Mouse (Mus musculus): ENCODE results near the gene Col27a1.
A peak's percentile ranks its signal among the peaks of the same experiment; 100 is the strongest.

Gene Col27a1

GRCm38 (mm10) chr4:63266276-63266675 lies 52.5 kb downstream of the Col27a1 start:
- DNase-seq, result no peak

GRCm38 (mm10) chr4:63267121-63267520 lies 53.3 kb downstream of the Col27a1 start:
- DNase-seq, result no peak

GRCm38 (mm10) chr4:63267586-63267985 lies 53.8 kb downstream of the Col27a1 start:
- no peak for DNase-seq

GRCm38 (mm10) chr4:63268777-63269176 lies 55.0 kb downstream of the Col27a1 start:
- DNase-seq, result no peak

- DNase-seq, result no peak
Measured at GRCm38 (mm10) chr4:63274516-63274915, 60.7 kb downstream of the Col27a1 start.

GRCm38 (mm10) chr4:63275251-63275650 lies 61.4 kb downstream of the Col27a1 start:
- DNase-seq, result peak; percentile 26

GRCm38 (mm10) chr4:63276571-63276970 lies 62.8 kb downstream of the Col27a1 start:
- no peak for DNase-seq

- no peak for DNase-seq
Measured at GRCm38 (mm10) chr4:63278821-63279220, 65.0 kb downstream of the Col27a1 start.

- DNase-seq, result no peak
Measured at GRCm38 (mm10) chr4:63281694-63282093, 67.9 kb downstream of the Col27a1 start.

GRCm38 (mm10) chr4:63283319-63283718 lies 69.5 kb downstream of the Col27a1 start:
- no peak for DNase-seq

GRCm38 (mm10) chr4:63286034-63286433 lies 72.2 kb downstream of the Col27a1 start:
- DNase-seq, result no peak

- no peak for DNase-seq
Measured at GRCm38 (mm10) chr4:63288497-63288896, 74.7 kb downstream of the Col27a1 start.

GRCm38 (mm10) chr4:63290081-63290480 lies 76.3 kb downstream of the Col27a1 start:
- DNase-seq, result no peak

- DNase-seq, result peak; percentile 42
Measured at GRCm38 (mm10) chr4:63291075-63291474, 77.3 kb downstream of the Col27a1 start.

- no peak for DNase-seq
Measured at GRCm38 (mm10) chr4:63291658-63292057, 77.9 kb downstream of the Col27a1 start.

GRCm38 (mm10) chr4:63295641-63296040 lies 81.8 kb downstream of the Col27a1 start:
- DNase-seq, result no peak

GRCm38 (mm10) chr4:63296263-63296662 lies 82.5 kb downstream of the Col27a1 start:
- no peak for DNase-seq

GRCm38 (mm10) chr4:63296876-63297275 lies 83.1 kb downstream of the Col27a1 start:
- no peak for DNase-seq

- DNase-seq, result no peak
Measured at GRCm38 (mm10) chr4:63298191-63298590, 84.4 kb downstream of the Col27a1 start.

GRCm38 (mm10) chr4:63302641-63303040 lies 88.8 kb downstream of the Col27a1 start:
- DNase-seq, result no peak

GRCm38 (mm10) chr4:63307175-63308062 lies 93.6 kb downstream of the Col27a1 start:
- peak; percentile 91 for DNase-seq

- no peak for DNase-seq
Measured at GRCm38 (mm10) chr4:63308316-63308715, 94.5 kb downstream of the Col27a1 start.

- no peak for DNase-seq
Measured at GRCm38 (mm10) chr4:63310247-63310855, 96.5 kb downstream of the Col27a1 start.

- no peak for DNase-seq
Measured at GRCm38 (mm10) chr4:63311426-63311825, 97.6 kb downstream of the Col27a1 start.

Measured in retina, postnatal 1 day (tissue).